Mouse (Mus musculus): Measurements from ENCODE around the gene Camk1d. TPM values are rescaled to one million over a fixed set of nuclear protein-coding genes. Genes with fewer than 3 reads are reported as not detected.

Gene Camk1d
- polyA plus RNA-seq, 1 experiment from 2014 or later, result 8.8 TPM

GRCm38 (mm10) chr2:5305156-5305555 is 409.2 kb downstream of the Camk1d start:
- Histone ChIP-seq H3K36me3 (ENCODE audit: inconsistent target) (no peaks in the 10 kb centered on the region), H3K27ac (no peak overlapping the region), H3K79me2 (ENCODE audit: inconsistent target) (no peaks in the 10 kb centered on the region), H3K4me3 (ENCODE audit: inconsistent target) (no peak overlapping the region)
- WGBS (ENCODE audit: missing documents), result 91% methylated on average over 3 of the region's 3 CpGs

DNA sequence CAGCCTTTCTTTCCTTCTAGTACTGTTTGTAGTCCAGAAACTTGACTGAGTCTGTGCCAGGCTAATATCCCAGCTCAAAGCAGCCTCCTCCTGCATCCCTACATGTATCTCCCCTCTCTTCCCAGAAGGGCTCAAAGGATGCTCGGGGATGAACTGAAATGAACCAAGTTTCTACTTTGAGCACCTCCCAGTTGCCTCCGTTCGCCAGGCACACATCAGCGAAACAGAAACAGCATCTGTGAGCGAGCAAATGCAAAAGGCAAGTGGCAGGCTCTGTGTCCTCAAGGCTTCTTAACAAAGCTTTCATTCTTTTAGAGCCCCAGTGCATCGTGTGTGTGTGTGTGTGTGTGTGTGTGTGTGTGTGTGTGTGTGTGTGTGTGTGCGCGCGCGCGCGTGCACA is 409.9 kb downstream of the Camk1d start:
- no peak overlapping the region for H3K4me3 ChIP-seq (ENCODE audit: inconsistent target)
- H3K27ac ChIP-seq, result no peak overlapping the region
- H3K36me3 ChIP-seq (ENCODE audit: inconsistent target), result no peaks in the 10 kb centered on the region
- 98% methylated on average over 4 of the region's 12 CpGs for WGBS (ENCODE audit: missing documents)
- H3K79me2 ChIP-seq (ENCODE audit: inconsistent target), result no peaks in the 10 kb centered on the region

DNA sequence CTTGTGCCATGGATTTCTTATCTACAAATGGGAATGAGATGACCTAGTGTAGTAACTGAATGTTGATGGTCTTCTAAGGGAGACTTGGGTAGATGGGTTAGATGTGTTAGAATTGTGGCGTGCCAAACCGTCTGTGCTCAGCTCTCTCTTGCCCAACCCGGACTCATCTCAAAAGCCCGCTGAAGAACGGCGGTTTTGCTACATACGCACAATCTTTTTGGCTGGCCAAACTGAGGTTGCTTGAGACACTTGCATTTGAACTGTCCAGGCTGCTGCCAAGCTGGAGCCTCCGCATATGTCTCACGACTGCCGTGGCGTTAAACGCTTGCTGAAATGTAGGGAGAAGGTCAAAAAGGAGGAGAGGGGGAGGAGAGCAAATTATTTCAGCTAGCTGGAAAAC is 413.0 kb downstream of the Camk1d start:
- no peak overlapping the region for H3K4me3 ChIP-seq (ENCODE audit: inconsistent target)
- peaks cover 6% of the 10 kb centered on the region; the same call in 1 of the 2 replicates for H3K36me3 ChIP-seq (ENCODE audit: inconsistent target)
- 98% methylated on average over 12 of the region's 12 CpGs for WGBS (ENCODE audit: missing documents)
- H3K27ac ChIP-seq, result no peak overlapping the region
- no peaks in the 10 kb centered on the region for H3K79me2 ChIP-seq (ENCODE audit: inconsistent target)

DNA sequence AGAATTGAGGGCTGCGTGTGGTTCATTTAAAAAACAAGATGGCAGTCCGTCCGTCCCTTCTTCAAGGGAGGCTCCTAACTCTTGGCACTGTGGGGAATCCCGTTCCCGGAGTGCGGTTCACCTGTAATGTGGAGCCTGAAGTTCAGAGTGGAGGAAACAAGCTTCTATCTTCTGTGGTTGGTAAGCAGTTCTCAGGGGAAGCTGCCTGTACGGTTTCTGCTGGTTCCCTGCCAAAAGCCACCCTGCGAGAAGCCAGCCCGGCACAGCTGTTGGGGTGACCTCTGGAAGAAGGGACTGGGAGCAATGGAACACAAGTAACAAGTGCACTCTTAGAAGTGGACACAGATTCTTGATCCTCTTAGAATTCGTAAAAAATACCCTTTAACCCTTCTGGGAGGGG is 416.2 kb downstream of the Camk1d start:
- H3K4me3 ChIP-seq (ENCODE audit: inconsistent target), result no peak overlapping the region

DNA sequence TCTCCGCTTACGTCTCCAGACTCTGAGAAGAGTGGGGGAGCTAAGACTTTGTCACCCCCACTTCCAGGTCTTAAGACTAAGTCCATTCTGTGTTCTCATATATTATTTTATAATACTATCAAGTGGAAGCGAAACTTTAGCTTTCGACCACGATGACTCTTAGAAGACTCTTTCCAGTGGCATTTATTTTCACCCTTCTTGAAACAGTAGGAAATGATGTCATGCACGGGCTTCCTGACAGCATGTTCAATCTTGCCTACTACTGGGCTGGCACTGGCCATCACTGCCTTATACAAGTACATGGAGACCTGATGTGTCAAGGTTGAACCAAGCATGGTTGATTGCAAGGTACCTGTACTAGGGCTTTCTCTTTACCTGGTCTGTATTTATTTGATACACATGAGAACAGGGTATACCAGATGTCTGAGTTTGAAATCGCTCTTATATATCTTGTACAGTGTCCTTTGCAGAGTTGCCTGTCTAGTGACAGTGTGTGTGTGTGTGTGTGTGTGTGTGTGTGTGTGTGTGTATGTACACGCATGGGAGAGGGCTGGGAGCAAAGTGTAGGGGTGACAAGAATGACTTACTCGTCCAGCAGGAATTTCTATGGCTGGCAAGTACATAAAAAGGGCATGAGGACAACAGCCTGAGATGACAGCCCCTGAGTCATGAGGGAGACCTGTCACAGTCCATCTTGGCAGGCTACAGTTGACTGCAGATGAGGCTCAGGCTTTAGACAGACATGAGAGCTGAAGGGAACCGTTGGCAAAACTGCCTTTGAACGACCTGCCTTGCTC is 417.4 kb downstream of the Camk1d start:
- Histone ChIP-seq H3K27ac (no peak overlapping the region), H3K36me3 (ENCODE audit: inconsistent target) (peaks cover 6% of the 10 kb centered on the region; the same call in 1 of the 2 replicates), H3K4me3 (ENCODE audit: inconsistent target) (no peak overlapping the region), H3K79me2 (ENCODE audit: inconsistent target) (no peaks in the 10 kb centered on the region)
- 79% methylated on average over 11 of the region's 11 CpGs for WGBS (ENCODE audit: missing documents)

More for the DNA sequence above, 416.2 kb downstream of the Camk1d start:
- WGBS (ENCODE audit: missing documents), result 73% methylated on average over 10 of the region's 10 CpGs
- H3K27ac ChIP-seq, result no peak overlapping the region
- no peaks in the 10 kb centered on the region for H3K79me2 ChIP-seq (ENCODE audit: inconsistent target)
- peaks cover 6% of the 10 kb centered on the region; the same call in 1 of the 2 replicates for H3K36me3 ChIP-seq (ENCODE audit: inconsistent target)

GRCm38 (mm10) chr2:5295098-5295497 is 419.2 kb downstream of the Camk1d start:
- no peak overlapping the region for H3K27ac ChIP-seq
- H3K79me2 ChIP-seq (ENCODE audit: inconsistent target), result no peaks in the 10 kb centered on the region
- peaks cover 6% of the 10 kb centered on the region; the same call in 1 of the 2 replicates for H3K36me3 ChIP-seq (ENCODE audit: inconsistent target)
- H3K4me3 ChIP-seq (ENCODE audit: inconsistent target), result no peak overlapping the region

DNA sequence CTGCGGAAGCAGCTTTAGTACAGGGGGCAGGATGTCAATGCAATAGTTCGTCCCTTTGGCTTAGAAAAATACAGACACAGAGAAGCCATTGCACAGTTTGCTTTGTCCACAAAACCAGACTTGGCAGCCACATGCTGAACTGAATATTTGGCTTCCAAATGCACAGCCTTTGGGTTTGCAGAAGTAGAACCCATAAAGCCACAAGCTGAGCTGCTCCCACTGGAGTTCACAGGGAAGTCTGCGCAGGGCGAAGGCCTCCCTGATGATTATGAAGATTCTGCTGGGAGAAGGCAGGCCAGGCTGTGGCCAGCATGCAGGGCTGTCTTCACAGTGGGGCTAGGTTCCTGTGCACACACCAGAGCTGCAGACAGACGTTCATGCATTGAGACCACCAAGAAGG is 419.9 kb downstream of the Camk1d start:
- Histone ChIP-seq H3K27ac (no peak overlapping the region), H3K4me3 (ENCODE audit: inconsistent target) (no peak overlapping the region), H3K36me3 (ENCODE audit: inconsistent target) (peaks cover 6% of the 10 kb centered on the region; the same call in 1 of the 2 replicates), H3K79me2 (ENCODE audit: inconsistent target) (no peaks in the 10 kb centered on the region)
- WGBS (ENCODE audit: missing documents), result 70% methylated on average over 5 of the region's 5 CpGs

DNA sequence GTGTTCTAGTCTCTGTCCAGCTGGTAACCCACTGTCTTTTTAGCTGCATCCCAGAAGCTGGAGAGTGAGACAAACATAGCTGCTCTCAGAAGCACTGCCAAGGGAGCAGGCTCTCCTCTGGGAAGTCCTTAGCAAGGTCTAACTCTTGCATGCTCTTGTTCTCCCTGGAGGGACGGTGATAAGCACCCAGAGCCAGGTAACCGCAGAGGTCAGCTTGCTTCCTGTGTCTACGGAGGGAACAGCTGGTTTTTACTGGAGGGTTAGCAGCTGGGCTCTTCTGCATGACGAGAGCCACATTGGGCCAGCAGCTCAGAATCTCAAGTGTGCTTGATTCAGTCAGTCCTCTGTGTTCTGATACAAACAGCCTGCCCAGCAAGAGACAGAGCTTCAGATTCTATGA is 425.7 kb downstream of the Camk1d start:
- Histone ChIP-seq H3K79me2 (ENCODE audit: inconsistent target) (no peaks in the 10 kb centered on the region), H3K36me3 (ENCODE audit: inconsistent target) (no peaks in the 10 kb centered on the region), H3K27ac (no peak overlapping the region), H3K4me3 (ENCODE audit: inconsistent target) (no peak overlapping the region)
- WGBS (ENCODE audit: missing documents), result 64% methylated on average over 4 of the region's 4 CpGs

GRCm38 (mm10) chr2:5287044-5287380 is 427.3 kb downstream of the Camk1d start:
- H3K4me3 ChIP-seq (ENCODE audit: inconsistent target), result no peak overlapping the region
- no peaks in the 10 kb centered on the region for H3K79me2 ChIP-seq (ENCODE audit: inconsistent target)
- no peak overlapping the region for H3K27ac ChIP-seq
- WGBS (ENCODE audit: missing documents), result 93% methylated on average over 2 of the region's 3 CpGs
- no peaks in the 10 kb centered on the region for H3K36me3 ChIP-seq (ENCODE audit: inconsistent target)

DNA sequence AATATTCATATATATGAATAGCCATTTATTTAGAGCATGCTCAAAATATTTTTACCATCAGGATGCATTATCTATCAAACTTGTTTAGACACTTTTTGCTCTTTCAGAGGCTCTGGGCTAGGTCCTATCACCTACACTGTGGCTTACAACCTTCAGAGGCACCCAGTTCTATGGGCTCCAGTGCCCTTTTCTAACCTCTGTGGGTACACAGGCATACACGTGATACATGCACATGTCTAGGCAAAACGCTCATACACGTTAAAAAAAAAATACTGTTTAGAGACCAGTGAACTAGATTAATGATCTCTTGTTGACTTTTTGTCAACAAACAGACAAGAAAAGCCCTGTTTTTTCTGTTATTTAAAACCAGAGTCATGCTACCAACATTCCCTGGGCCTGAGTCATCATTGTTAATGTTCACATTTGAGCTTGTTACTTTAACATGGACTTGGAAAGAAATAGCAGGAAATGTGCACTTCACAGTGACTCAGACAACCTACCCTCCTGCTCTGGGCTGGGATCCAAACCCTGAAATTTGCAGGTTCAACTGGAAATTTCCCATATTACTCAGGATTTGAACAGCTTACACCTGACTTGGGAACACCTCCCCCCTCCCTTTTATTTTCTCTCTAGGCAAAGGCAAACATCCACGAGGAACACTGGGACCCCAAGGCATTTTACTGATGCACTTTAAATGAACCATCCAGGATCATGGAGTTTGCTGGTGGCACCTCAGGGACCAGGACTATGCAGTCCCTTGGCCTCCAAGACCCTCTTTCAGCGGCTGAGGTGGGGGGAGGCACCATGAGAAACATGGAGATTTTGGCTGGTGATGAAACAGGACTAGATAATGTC is 427.9 kb downstream of the Camk1d start:
- Histone ChIP-seq H3K36me3 (ENCODE audit: inconsistent target) (no peaks in the 10 kb centered on the region), H3K27ac (no peak overlapping the region), H3K4me3 (ENCODE audit: inconsistent target) (no peak overlapping the region), H3K79me2 (ENCODE audit: inconsistent target) (no peaks in the 10 kb centered on the region)
- WGBS (ENCODE audit: missing documents), result 83% methylated on average over 5 of the region's 5 CpGs

GRCm38 (mm10) chr2:5284351-5284750 is 430.0 kb downstream of the Camk1d start:
- Histone ChIP-seq H3K4me3 (ENCODE audit: inconsistent target) (no peak overlapping the region), H3K36me3 (ENCODE audit: inconsistent target) (no peaks in the 10 kb centered on the region), H3K27ac (no peak overlapping the region), H3K79me2 (ENCODE audit: inconsistent target) (no peaks in the 10 kb centered on the region)
- 86% methylated on average over 5 of the region's 5 CpGs for WGBS (ENCODE audit: missing documents)

- H3K36me3 ChIP-seq (ENCODE audit: inconsistent target), result no peaks in the 10 kb centered on the region
- no peak overlapping the region for H3K4me3 ChIP-seq (ENCODE audit: inconsistent target)
- H3K27ac ChIP-seq, result no peak overlapping the region
- H3K79me2 ChIP-seq (ENCODE audit: inconsistent target), result no peaks in the 10 kb centered on the region
- 88% methylated on average over 4 of the region's 4 CpGs for WGBS (ENCODE audit: missing documents)
These were observed 431.7 kb downstream of the Camk1d start for GRCm38 (mm10) chr2:5282623-5283022.

DNA sequence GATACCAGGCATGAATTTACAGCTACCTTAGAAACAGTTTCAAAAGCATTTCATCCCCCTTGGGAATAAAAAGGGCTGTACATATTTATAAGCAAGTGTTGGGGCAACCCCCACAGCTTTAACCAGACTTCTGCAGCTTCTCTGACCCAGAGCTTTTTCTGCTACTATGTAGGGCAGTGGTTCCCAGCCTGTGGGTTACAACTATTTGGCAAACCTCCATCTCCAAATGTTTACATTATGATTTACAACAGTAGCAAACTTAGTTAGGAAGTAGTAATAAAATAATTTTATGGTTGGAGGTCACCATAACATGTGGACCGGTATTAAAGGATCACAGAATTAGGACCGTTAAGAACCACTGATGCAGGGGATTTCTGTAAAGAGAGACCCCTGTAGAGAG is 446.3 kb downstream of the Camk1d start:
- Histone ChIP-seq H3K4me3 (ENCODE audit: inconsistent target) (no peak overlapping the region), H3K36me3 (ENCODE audit: inconsistent target) (no peaks in the 10 kb centered on the region), H3K79me2 (ENCODE audit: inconsistent target) (no peaks in the 10 kb centered on the region), H3K27ac (no peak overlapping the region)
- WGBS (ENCODE audit: missing documents), result 97% methylated on average over 2 of the region's 2 CpGs

GRCm38 (mm10) chr2:5262279-5262678 is 452.0 kb downstream of the Camk1d start:
- WGBS (ENCODE audit: missing documents), result 90% methylated on average over 2 of the region's 2 CpGs
- H3K4me3 ChIP-seq (ENCODE audit: inconsistent target), result no peak overlapping the region
- no peak overlapping the region for H3K27ac ChIP-seq
- H3K36me3 ChIP-seq (ENCODE audit: inconsistent target), result no peaks in the 10 kb centered on the region
- no peaks in the 10 kb centered on the region for H3K79me2 ChIP-seq (ENCODE audit: inconsistent target)

GRCm38 (mm10) chr2:5258250-5258649 is 456.1 kb downstream of the Camk1d start:
- Histone ChIP-seq H3K79me2 (ENCODE audit: inconsistent target) (no peaks in the 10 kb centered on the region), H3K36me3 (ENCODE audit: inconsistent target) (no peaks in the 10 kb centered on the region), H3K27ac (no peak overlapping the region), H3K4me3 (ENCODE audit: inconsistent target) (no peak overlapping the region)
- WGBS (ENCODE audit: missing documents), result 91% methylated on average over 3 of the region's 3 CpGs

Data from macrophage (primary cell).